Mouse (Mus musculus) embryonic facial prominence, embryonic 12.5 days (tissue): ENCODE results near the gene Snrpd2. TPM values are rescaled to one million over a fixed set of nuclear protein-coding genes. Genes with fewer than 3 reads are reported as not detected.

ENCODE experiments used
- ATAC-seq: fragments of 200-750 bp; cut with Nextera tagmentation; 2 replicates; pipeline ENCODE4 v1.8.0; 2017; ENCODE audit not compliant: insufficient number of reproducible peaks, insufficient read depth, low FRiP score, low TSS enrichment
- H3K27ac ChIP-seq: fragments of 300-500 bp; sonication (generic); 2 replicates; pipeline ENCODE4 v1.5.1; 2016; ENCODE audit warnings: mild to moderate bottlenecking
- H3K27me3 ChIP-seq: fragments of 300-500 bp; sonication (generic); 2 replicates; pipeline ENCODE4 v1.6.1; 2016; ENCODE audit warnings: mild to moderate bottlenecking, moderate library complexity
- H3K36me3 ChIP-seq: fragments of 300-500 bp; sonication (generic); 2 replicates; pipeline ENCODE4 v1.6.1; 2016; ENCODE audit warnings: mild to moderate bottlenecking
- H3K4me1 ChIP-seq: fragments of 300-500 bp; sonication (generic); 2 replicates; pipeline ENCODE4 v1.6.1; 2016
- H3K4me2 ChIP-seq: fragments of 300-500 bp; sonication (generic); replicated peaks from 2 replicates; pipeline ENCODE4 v1.6.1; 2016; ENCODE audit warnings: mild to moderate bottlenecking, moderate library complexity
- H3K4me3 ChIP-seq: fragments of 300-500 bp; sonication (generic); 2 replicates; pipeline ENCODE4 v1.5.1; 2016; ENCODE audit warnings: mild to moderate bottlenecking
- H3K9ac ChIP-seq: fragments of 300-500 bp; sonication (generic); 2 replicates; pipeline ENCODE4 v1.6.1; 2016; ENCODE audit warnings: mild to moderate bottlenecking, moderate library complexity
- H3K9me3 ChIP-seq: fragments of 300-500 bp; sonication (generic); 2 replicates; pipeline ENCODE4 v1.6.1; 2016; ENCODE audit warnings: mild to moderate bottlenecking, moderate library complexity
- WGBS: fragments of 180-500 bp; shearing (Covaris S2); methylation state at CpG from one replicate; pipeline ENCODE4 v1.1.7; 2016; 5-methylcytosine and 5-hydroxymethylcytosine counted together
- polyA plus RNA-seq: library from polyadenylated mRNA; unstranded; fragments of >200 nt; fragmentation: Nextera tagmentation; extraction: Ambion mirVana; gene quantifications from 2 replicates; pipeline ENCODE4 v1.2.1, GENCODE M21; 2016

The Snrpd2 gene
- polyA plus RNA-seq, 1 experiment from 2014 or later, result 149 TPM

DNA sequence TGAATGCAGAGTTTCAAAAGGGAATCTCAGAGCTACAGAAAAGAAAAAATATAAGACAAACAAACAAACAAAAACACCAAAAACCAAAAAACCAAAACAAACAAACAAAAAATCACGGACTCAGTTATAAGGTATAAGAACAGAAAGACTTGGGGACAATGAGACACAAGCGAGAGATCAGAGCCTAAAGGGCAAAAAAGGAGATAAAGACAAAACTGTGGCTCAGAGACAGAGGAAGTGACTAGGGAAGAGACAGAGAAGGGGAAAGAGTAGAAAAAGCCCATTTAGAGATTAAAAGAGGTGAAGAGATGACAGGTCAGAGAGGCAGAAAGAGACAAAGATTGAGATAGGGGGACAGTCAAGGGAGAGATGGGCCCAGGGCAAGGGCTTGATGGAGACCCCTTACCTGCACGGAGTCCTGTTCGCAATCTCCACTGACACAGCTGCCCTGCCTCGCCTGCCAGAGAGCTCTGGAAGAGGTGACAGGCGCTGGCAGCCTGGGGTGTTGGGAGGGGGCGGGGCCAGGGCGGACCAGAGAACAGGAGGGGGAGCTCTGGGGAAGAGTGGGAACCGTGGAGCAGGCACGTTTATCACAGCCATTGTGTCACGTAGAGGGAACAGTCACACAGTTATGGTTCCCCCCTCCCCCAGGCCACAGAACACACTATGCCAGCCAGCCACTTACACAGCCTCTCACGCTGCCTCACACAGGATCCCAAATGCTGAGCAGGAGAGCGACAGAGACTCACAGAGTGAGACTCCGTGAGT lies 16.3 kb downstream of the Snrpd2 start, which contains the start of gene Gipr:
TSS of gene Gipr (minus strand) at position 472 of the 768 bp plus-strand sequence.
- WGBS, result 10% methylated on average over 14 of the region's 14 CpGs
- H3K36me3 ChIP-seq, result no peaks in the 10 kb centered on the region
- no peak for ATAC-seq
- no peak within 1 kb of the TSS for H3K9ac ChIP-seq
- H3K4me3 ChIP-seq, result no peak within 1 kb of the TSS
- H3K27me3 ChIP-seq, result peaks cover 27% of the 10 kb centered on the region
- H3K9me3 ChIP-seq, result no peaks in the 10 kb centered on the region
- no peak within 1 kb of the TSS for H3K27ac ChIP-seq
- peak within 1 kb of the TSS; percentile 36; the same call in 1 of the 2 replicates for H3K4me2 ChIP-seq
- peaks cover 7% of the 10 kb centered on the region for H3K4me1 ChIP-seq

DNA sequence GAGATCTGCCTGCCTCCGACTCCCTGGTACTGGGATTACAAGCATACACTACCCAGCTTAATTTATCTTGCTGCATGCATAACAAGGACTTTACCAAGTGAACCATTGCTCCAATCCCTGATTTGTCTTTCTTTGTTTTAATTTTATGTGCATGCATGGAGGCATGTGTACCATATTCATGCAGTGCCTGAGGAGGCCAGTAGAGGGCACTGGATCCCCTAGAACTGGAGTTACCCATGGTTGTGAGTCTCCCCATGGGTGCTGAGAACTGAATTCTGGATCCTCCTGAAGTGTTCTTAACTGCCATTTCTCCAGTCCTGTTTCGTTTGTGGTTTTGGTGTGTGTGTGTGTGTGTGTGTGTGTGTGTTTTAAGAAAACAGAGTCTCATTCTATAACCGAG lies 17.5 kb downstream of the Snrpd2 start:
- Histone ChIP-seq H3K4me1 (peaks cover 8% of the 10 kb centered on the region), H3K27me3 (peaks cover 27% of the 10 kb centered on the region), H3K4me2 (no peak overlapping the region), H3K9ac (no peak overlapping the region), H3K9me3 (no peaks in the 10 kb centered on the region), H3K4me3 (no peak overlapping the region), H3K27ac (no peak overlapping the region), H3K36me3 (no peaks in the 10 kb centered on the region)
- 86% methylated on average over 3 of the region's 3 CpGs for WGBS
- no peak for ATAC-seq

DNA sequence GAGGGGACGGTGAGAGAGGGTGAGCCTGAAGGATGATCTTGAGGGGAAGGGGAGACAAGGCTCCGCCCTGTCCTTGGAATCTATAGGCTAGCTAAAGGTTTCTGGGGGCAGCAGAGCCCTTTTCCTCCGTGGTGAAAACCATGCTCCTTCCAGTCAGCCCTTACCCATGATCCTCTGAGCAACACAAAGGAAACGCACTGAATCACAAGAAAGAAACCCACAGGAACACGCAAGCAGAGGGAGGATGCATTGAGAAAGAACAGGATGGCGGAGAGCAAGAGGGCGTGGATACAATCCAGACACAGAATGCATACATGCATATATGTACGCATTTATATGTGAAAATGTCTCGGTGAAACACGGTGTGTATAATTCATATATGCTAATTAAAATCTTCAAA lies 20.0 kb downstream of the Snrpd2 start:
- H3K4me1 ChIP-seq, result peaks cover 12% of the 10 kb centered on the region; the same call in 1 of the 2 replicates
- H3K4me3 ChIP-seq, result no peak overlapping the region
- 64% methylated on average over 10 of the region's 10 CpGs for WGBS
- no peak overlapping the region for H3K4me2 ChIP-seq
- no peak for ATAC-seq
- peaks cover 15% of the 10 kb centered on the region for H3K27me3 ChIP-seq
- H3K36me3 ChIP-seq, result no peaks in the 10 kb centered on the region
- H3K27ac ChIP-seq, result no peak overlapping the region
- H3K9me3 ChIP-seq, result no peaks in the 10 kb centered on the region
- no peak overlapping the region for H3K9ac ChIP-seq

DNA sequence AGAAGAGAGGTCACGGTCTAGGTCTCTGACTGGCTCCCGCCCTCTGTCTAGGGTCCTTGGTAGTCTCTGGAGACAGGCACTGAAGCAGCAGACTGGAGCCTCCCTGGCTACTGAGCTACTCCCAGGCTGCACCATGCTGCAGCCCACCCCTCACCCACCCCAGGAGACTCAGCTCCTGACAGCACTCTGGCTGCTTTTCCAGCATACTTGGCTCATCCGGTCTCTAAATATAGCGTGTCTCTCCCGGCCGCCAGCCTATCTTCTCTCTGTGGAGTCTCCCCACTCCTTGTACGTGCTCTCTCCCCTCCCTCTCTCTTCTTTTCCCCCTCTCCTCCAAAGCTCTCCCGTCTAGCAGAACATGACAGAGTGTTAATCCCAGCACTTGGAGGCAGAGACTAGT lies 20.6 kb downstream of the Snrpd2 start:
- H3K9me3 ChIP-seq, result no peaks in the 10 kb centered on the region
- H3K27me3 ChIP-seq, result peaks cover 14% of the 10 kb centered on the region
- 0 out of 2 replicates have a peak, but pooled peaks cover 10% of the 10 kb centered on the region for H3K4me1 ChIP-seq
- no peak overlapping the region for H3K9ac ChIP-seq
- ATAC-seq, result no peak
- no peak overlapping the region for H3K4me3 ChIP-seq
- no peak overlapping the region for H3K4me2 ChIP-seq
- 62% methylated on average over 8 of the region's 8 CpGs for WGBS
- no peaks in the 10 kb centered on the region for H3K36me3 ChIP-seq
- H3K27ac ChIP-seq, result no peak overlapping the region

DNA sequence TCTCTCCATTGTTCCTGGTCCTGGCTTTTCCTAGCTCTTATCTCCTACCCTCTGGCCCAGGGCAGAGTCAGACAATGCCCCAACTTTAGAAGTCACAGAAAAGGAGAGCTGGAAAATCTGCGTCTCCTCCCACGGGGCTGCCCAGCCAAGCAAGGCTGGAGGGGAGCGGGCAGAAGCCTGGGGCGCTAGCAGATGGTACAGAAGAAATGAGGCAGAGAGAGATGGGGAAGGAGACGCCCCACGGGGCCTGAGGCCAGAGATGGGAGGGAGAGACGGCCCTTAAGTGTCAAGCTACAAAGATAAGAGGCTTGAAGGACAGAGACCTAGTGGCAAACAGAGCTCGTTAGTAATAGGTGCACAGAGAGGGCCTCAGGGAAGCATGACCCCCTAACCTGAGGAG lies 22.3 kb downstream of the Snrpd2 start:
- ATAC-seq, result no peak
- no peak overlapping the region; the same call in 1 of the 2 replicates for H3K4me2 ChIP-seq
- H3K4me3 ChIP-seq, result no peak overlapping the region
- no peaks in the 10 kb centered on the region for H3K36me3 ChIP-seq
- H3K9me3 ChIP-seq, result 0 out of 2 replicates have a peak, but pooled peaks cover 5% of the 10 kb centered on the region
- H3K9ac ChIP-seq, result no peak overlapping the region
- peaks cover 21% of the 10 kb centered on the region for H3K27me3 ChIP-seq
- H3K4me1 ChIP-seq, result peaks cover 16% of the 10 kb centered on the region
- H3K27ac ChIP-seq, result no peak overlapping the region; the same call in 1 of the 2 replicates
- WGBS, result 46% methylated on average over 8 of the region's 8 CpGs

DNA sequence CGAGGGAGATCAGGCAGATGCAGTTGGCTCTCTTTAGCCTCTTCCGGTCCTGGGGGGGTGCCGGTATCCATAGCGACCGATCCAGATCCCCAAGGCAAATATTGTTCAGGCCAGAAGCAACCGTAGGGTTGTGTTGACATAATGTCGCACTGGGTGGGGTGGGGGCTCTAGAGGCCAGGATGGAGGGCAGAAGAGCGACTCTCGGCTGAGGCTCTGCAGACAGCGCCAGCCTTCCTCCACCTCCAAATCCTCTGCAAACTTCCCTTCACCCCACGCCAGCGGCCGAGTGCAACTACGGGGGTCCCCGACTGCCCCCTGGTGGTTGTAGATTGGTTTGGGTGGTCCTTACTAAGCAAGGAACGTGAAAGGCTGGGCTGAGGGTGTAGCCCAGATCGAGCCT lies 23.4 kb downstream of the Snrpd2 start:
- H3K27me3 ChIP-seq, result peaks cover 31% of the 10 kb centered on the region
- peaks cover 18% of the 10 kb centered on the region for H3K4me1 ChIP-seq
- ATAC-seq, result no peak; the same call in 1 of the 2 replicates
- H3K4me3 ChIP-seq, result peak overlapping the region; percentile 29
- H3K36me3 ChIP-seq, result no peaks in the 10 kb centered on the region
- 0 out of 2 replicates have a peak, but pooled peaks cover 5% of the 10 kb centered on the region for H3K9me3 ChIP-seq
- H3K9ac ChIP-seq, result peak overlapping the region; percentile 39
- H3K4me2 ChIP-seq, result peak overlapping the region; percentile 53
- no peak overlapping the region; the same call in 1 of the 2 replicates for H3K27ac ChIP-seq
- WGBS, result 5% methylated on average over 17 of the region's 17 CpGs

DNA sequence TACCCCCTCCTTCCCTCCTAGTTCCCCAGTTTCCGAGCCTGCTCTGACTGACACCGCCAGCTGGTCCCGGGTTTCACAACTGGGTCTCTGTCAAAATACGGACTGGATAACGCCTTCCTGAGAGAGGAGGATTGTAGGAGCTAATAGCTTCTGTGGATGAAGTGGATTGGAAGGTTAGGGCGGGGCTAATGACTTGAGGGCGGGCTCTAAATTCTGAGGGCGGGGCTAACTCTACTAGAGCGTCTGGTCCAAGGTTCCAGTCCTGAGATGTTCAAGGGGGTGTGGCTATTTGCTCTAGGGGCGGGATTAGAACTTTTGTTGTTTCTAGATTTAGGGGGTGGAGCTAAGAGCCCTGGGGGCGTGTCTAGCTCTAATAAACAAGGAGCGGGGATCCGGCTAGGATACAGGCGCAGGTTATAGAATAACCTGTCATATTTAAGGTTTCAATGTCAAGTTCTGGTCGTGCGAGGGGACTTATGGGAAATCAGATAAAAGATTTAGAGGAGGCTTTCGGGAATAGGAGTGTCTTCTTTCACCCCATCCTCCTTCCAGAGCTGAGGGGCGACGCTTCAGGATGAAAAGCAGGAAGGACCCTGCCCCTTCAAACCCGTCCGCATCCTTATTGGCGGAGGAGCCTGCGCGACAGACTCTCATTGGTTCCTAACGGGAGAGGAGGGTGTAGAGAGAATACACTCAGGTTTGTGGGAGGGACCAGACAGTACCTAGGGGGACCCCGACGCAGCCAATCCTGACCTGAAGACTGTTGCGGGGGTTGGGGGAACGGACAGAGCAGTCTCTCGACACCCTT lies 26.4 kb downstream of the Snrpd2 start, which contains the start of gene Eml2:
TSS of gene Eml2 (plus strand) at position 714 of the 808 bp plus-strand sequence.
- Histone ChIP-seq H3K36me3 (no peaks in the 10 kb centered on the region), H3K4me3 (peak within 1 kb of the TSS; percentile 39), H3K4me1 (peaks cover 21% of the 10 kb centered on the region), H3K9me3 (peaks cover 10% of the 10 kb centered on the region; the same call in 1 of the 2 replicates), H3K4me2 (peak within 1 kb of the TSS; percentile 61), H3K9ac (peak within 1 kb of the TSS; percentile 43), H3K27me3 (peaks cover 60% of the 10 kb centered on the region), H3K27ac (no peak within 1 kb of the TSS)
- WGBS, result 1% methylated on average over 30 of the region's 30 CpGs
- peak; percentile 74 for ATAC-seq

DNA sequence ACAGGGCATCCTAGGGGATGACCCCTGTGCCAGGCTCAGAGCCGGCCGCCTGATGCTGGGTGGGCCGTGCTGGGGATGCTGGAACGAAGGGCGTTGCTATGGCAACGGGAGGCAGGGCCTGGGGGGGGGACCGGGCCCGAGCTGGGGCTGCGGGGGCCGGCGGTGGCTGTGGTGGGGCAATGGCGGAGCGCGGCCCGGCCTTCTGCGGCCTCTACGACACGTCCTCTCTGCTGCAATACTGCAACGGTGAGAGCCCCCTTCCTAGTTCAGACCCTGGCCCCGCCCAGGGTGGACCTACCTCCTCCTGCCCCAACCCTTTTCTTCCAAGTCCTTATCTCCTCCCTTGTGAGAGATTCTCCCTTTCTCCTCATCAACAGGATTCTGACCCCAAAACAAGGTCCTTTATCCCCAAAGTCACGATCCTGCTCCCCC lies 27.0 kb downstream of the Snrpd2 start:
- Histone ChIP-seq H3K27ac (no peak overlapping the region), H3K4me2 (peak overlapping the region; percentile 61), H3K4me3 (peak overlapping the region; percentile 39), H3K9me3 (peaks cover 10% of the 10 kb centered on the region; the same call in 1 of the 2 replicates), H3K9ac (peak overlapping the region; percentile 43), H3K4me1 (peaks cover 22% of the 10 kb centered on the region), H3K36me3 (no peaks in the 10 kb centered on the region), H3K27me3 (peaks cover 61% of the 10 kb centered on the region)
- 0 out of 2 replicates have a peak, but pooled peaks have one; percentile 0 for ATAC-seq
- WGBS, result 8% methylated on average over 20 of the region's 21 CpGs

DNA sequence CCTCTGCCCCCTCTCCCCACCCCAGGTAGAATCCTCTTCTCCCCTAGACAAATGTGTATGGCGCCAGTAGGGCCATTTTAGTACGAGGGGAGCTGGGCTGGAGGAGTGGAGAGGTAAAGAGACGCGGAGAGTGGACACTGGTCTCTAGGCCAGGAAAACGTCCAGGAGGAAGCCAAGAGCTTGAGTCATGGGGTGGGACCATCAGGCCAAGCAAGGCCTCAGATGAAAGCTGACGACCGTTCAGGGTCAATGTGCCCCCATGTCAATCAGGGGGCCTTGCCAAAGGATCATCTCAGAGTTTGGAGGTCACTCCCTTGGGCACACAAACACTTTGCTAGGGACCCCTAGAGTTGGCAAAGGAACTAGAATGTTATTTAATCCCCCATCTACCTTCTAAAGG lies 27.7 kb downstream of the Snrpd2 start:
- H3K27me3 ChIP-seq, result peaks cover 61% of the 10 kb centered on the region
- WGBS, result 67% methylated on average over 7 of the region's 7 CpGs
- H3K9me3 ChIP-seq, result peaks cover 10% of the 10 kb centered on the region; the same call in 1 of the 2 replicates
- peaks cover 26% of the 10 kb centered on the region for H3K4me1 ChIP-seq
- no peak overlapping the region for H3K4me3 ChIP-seq
- no peak overlapping the region for H3K9ac ChIP-seq
- no peaks in the 10 kb centered on the region for H3K36me3 ChIP-seq
- H3K27ac ChIP-seq, result no peak overlapping the region
- no peak for ATAC-seq
- H3K4me2 ChIP-seq, result no peak overlapping the region

DNA sequence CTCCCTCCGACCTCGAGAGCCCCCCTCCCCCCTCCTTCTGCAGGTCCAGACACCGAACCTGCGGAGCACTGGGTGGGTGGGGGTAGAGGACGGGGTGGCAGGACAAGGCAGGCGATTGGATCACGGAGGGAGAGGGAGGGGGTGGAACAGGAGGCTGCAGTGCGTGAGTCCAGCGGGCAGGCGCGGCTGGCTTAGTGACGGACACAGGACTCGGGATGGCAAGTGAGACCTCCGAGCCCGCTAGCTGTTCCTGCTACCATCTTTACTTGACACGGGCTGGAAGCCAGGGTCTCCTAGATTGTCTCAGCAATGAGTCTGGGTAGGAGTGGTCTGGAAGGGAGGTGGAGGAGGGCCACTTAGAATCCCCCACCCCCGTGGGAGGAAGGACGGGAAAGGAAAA lies 28.5 kb downstream of the Snrpd2 start:
- WGBS, result 7% methylated on average over 17 of the region's 18 CpGs
- no peak overlapping the region for H3K27ac ChIP-seq
- no peaks in the 10 kb centered on the region for H3K36me3 ChIP-seq
- peak overlapping the region; percentile 11; the same call in 1 of the 2 replicates for H3K4me3 ChIP-seq
- peaks cover 21% of the 10 kb centered on the region for H3K4me1 ChIP-seq
- no peak for ATAC-seq
- peaks cover 10% of the 10 kb centered on the region; the same call in 1 of the 2 replicates for H3K9me3 ChIP-seq
- H3K4me2 ChIP-seq, result peak overlapping the region; percentile 30; the same call in 1 of the 2 replicates
- peaks cover 61% of the 10 kb centered on the region for H3K27me3 ChIP-seq
- H3K9ac ChIP-seq, result no peak overlapping the region

DNA sequence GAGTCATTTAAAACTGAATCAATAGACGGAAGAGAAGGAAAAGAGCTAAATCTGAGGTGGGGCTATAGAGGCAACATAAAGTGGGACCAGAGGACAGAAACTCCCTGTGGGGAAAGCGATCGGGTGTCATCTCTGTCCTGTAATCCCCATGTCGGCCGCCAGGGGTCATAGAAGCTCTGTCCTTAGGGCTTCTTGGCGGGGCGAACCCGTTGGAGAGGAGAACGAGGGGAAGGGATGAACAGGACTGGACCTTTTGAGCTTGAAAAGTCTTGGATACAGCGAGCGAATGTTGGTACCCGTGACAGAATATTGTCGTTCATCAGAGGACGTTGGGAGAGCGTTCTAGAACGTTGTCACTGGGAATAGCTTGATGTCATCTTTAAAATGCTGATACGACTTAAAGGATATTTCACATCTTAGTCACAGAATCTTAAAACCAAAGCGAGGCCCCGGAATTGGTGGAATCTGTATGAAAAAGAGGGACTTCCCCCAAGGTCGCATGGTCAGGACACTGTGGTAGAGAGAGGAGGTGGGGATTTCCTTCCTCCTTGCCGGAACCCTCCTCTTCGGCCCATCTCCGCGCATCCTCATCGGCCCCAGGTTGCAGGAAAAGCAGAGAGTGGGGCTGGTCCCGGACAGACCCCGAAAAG lies 29.0 kb downstream of the Snrpd2 start:
- ATAC-seq, result no peak
- Histone ChIP-seq H3K9me3 (peaks cover 10% of the 10 kb centered on the region; the same call in 1 of the 2 replicates), H3K27me3 (peaks cover 61% of the 10 kb centered on the region), H3K4me1 (peaks cover 21% of the 10 kb centered on the region), H3K36me3 (no peaks in the 10 kb centered on the region), H3K27ac (no peak overlapping the region), H3K4me3 (peak overlapping the region; percentile 20), H3K4me2 (peak overlapping the region; percentile 48), H3K9ac (no peak overlapping the region; the same call in 1 of the 2 replicates)
- WGBS, result 6% methylated on average over 27 of the region's 27 CpGs
